Mouse (Mus musculus) brain, adult 2 months (tissue): ENCODE results near the gene Fgf23.
A peak's percentile ranks its signal among the peaks of the same experiment; 100 is the strongest.

Source experiments
- DNase-seq: peaks from one replicate; pipeline ENCODE4 v3.0.0; 2011; ENCODE audit warnings: low read depth, low spot score

Fgf23 gene

GRCm38 (mm10) chr6:127114753-127115456, 42.2 kb downstream of the Fgf23 start:
- peak; percentile 18 for DNase-seq

GRCm38 (mm10) chr6:127122221-127122806, 49.6 kb downstream of the Fgf23 start:
- peak; percentile 27 for DNase-seq

GRCm38 (mm10) chr6:127122996-127123395, 50.3 kb downstream of the Fgf23 start:
- no peak for DNase-seq

GRCm38 (mm10) chr6:127123506-127123905, 50.8 kb downstream of the Fgf23 start:
- DNase-seq: no peak

- DNase-seq: no peak
Measured at GRCm38 (mm10) chr6:127129659-127130058, 57.0 kb downstream of the Fgf23 start.

GRCm38 (mm10) chr6:127130377-127130776, 57.7 kb downstream of the Fgf23 start:
- DNase-seq: no peak
